Mouse (Mus musculus) stomach, embryonic 16.5 days (tissue): Measurements from ENCODE around the gene Obox5. TPM values are rescaled to one million over a fixed set of nuclear protein-coding genes. Genes with fewer than 3 reads are reported as not detected.
"Not testable (repeated sequence)": the region's sequence is repeated elsewhere in the genome, so short reads cannot be mapped to it uniquely, and the experiment has no call there.

Source experiments
- ATAC-seq: fragments of 200-750 bp; cut with Nextera tagmentation; 2 replicates; pipeline ENCODE4 v1.8.0; 2017; ENCODE audit warnings: moderate number of reproducible peaks, moderate TSS enrichment; ENCODE audit not compliant: insufficient read depth, low FRiP score
- H3K27ac ChIP-seq: fragments of 300-500 bp; sonication (generic); 2 replicates; pipeline ENCODE4 v1.5.1; 2014; ENCODE audit warnings: low read length
- H3K27me3 ChIP-seq: fragments of 300-500 bp; sonication (generic); 2 replicates; pipeline ENCODE4 v1.6.1; 2014; ENCODE audit warnings: low read length, control low read depth, mixed read lengths; ENCODE audit not compliant: control insufficient read depth, insufficient read depth
- H3K36me3 ChIP-seq: fragments of 300-500 bp; sonication (generic); 2 replicates; pipeline ENCODE4 v1.6.1; 2014; ENCODE audit warnings: low read length; ENCODE audit not compliant: control insufficient read depth, insufficient read depth
- H3K4me1 ChIP-seq: fragments of 300-500 bp; sonication (generic); 2 replicates; pipeline ENCODE4 v1.6.1; 2014; ENCODE audit warnings: low read length, control low read depth, mixed read lengths; ENCODE audit not compliant: control insufficient read depth, insufficient read depth
- H3K4me2 ChIP-seq: fragments of 300-500 bp; sonication (generic); 2 replicates; pipeline ENCODE4 v1.6.1; 2014; ENCODE audit warnings: low read depth, low read length, mixed read lengths
- H3K4me3 ChIP-seq: fragments of 300-500 bp; sonication (generic); replicated peaks from 2 replicates; pipeline ENCODE4 v1.5.1; 2014; ENCODE audit warnings: mild to moderate bottlenecking, low read length
- H3K9ac ChIP-seq: fragments of 300-500 bp; sonication (generic); 2 replicates; pipeline ENCODE4 v1.6.1; 2014; ENCODE audit warnings: low read length
- H3K9me3 ChIP-seq: fragments of 300-500 bp; sonication (generic); replicated peaks from 2 replicates; pipeline ENCODE4 v1.6.1; 2016; ENCODE audit warnings: low read length, control low read depth; ENCODE audit not compliant: control insufficient read depth
- WGBS: fragments of 180-500 bp; shearing (Covaris S2); extraction: QIAGEN DNeasy Blood & Tissue Kit; methylation state at CpG from one replicate; pipeline ENCODE4 v1.1.7; 2014; 5-methylcytosine and 5-hydroxymethylcytosine counted together
- polyA plus RNA-seq: library from polyadenylated mRNA; unstranded; fragments of >200 nt; fragmentation: Nextera tagmentation; extraction: Ambion mirVana; gene quantifications from 2 replicates; pipeline ENCODE4 v1.2.1, GENCODE M21; 2015

Obox5 gene
- not detected in 2 replicates for polyA plus RNA-seq

DNA sequence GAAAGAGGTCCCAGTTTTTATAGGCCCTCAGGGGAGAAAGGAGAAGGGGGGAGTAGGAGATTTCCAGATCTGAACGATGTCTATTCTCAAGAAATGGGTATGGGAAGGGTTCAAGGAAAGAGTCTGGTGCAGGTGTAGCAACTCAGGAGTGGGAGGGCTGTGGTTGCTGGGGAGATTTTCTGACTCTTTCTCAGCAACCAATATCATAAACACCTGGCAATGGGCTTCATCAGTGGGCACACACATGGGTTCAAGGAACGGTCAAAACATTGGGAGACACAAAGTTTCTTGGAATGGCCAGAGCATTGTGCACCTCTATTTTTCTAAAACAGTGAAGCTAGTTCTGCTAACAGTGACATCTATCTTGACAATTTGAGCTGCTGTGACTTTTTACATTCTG is at the start of gene Obox5:
Gene Obox5 (plus strand): TSS at position 301 of the 400 bp plus-strand sequence.
- not testable (repeated sequence) for H3K4me2 ChIP-seq, H3K4me1 ChIP-seq, H3K27ac ChIP-seq, H3K9me3 ChIP-seq, ATAC-seq, H3K9ac ChIP-seq, H3K27me3 ChIP-seq, H3K36me3 ChIP-seq, H3K4me3 ChIP-seq
- WGBS, result 70% methylated on average over 2 of the region's 2 CpGs

GRCm38 (mm10) chr7:15749296-15749695 is 635 bp upstream of the Obox5 start:
- not testable (repeated sequence) for H3K4me1 ChIP-seq, ATAC-seq, H3K4me3 ChIP-seq, H3K36me3 ChIP-seq, H3K9ac ChIP-seq, H3K27ac ChIP-seq, H3K9me3 ChIP-seq, H3K4me2 ChIP-seq, H3K27me3 ChIP-seq
- 59% methylated on average over 5 of the region's 5 CpGs for WGBS

Other genes starting within 250 kb of the Obox5 start
- gene Obox3, start 110.2 kb upstream of the Obox5 start, polyA plus RNA-seq, result not detected in 2 replicates
- gene Obox6, start 89.5 kb downstream of the Obox5 start, polyA plus RNA-seq, result not detected in 2 replicates
- not detected in 2 replicates for gene Crx, start 129.8 kb downstream of the Obox5 start, polyA plus RNA-seq
- not detected in 2 replicates for gene Crxos, start 132.5 kb downstream of the Obox5 start, polyA plus RNA-seq
- gene Selenow, start 172.3 kb downstream of the Obox5 start, polyA plus RNA-seq, result 684 and 739 TPM in 2 replicates
- gene Nop53, start 195.9 kb downstream of the Obox5 start, polyA plus RNA-seq, result 162 and 168 TPM in 2 replicates
- gene Ehd2, start 217.4 kb downstream of the Obox5 start, polyA plus RNA-seq, result 65.8 and 76.3 TPM in 2 replicates